Mouse (Mus musculus) CH12.LX (cell line): ENCODE measurements around the gene Pex14. TPM values are rescaled to one million over a fixed set of nuclear protein-coding genes. Genes with fewer than 3 reads are reported as not detected.

Source experiments
- DNase-seq: peaks from one replicate; pipeline ENCODE4 v3.0.0-alpha.2; 2013; ENCODE audit errors: extremely low read depth
- H3K27ac ChIP-seq: 2 replicates; pipeline ENCODE4 v1.5.1; 2012; ENCODE audit warnings: low read depth, mild to moderate bottlenecking, control low read depth, moderate library complexity; ENCODE audit not compliant: insufficient read depth
- H3K27me3 ChIP-seq: replicated peaks from 2 replicates; pipeline ENCODE3; 2012; ENCODE audit warnings: inconsistent platforms
- H3K36me3 ChIP-seq, 2 experiments: replicated peaks in 1 of 2; 2 replicates each; pipeline versions ENCODE3 to v1.6.1; 2012; ENCODE audit warnings: inconsistent platforms in 1 of 2, low read length in 1 of 2, mild to moderate bottlenecking in 1 of 2, mixed read lengths in 1 of 2, moderate library complexity in 1 of 2; ENCODE audit not compliant: control insufficient read depth in 1 of 2, insufficient read depth in 1 of 2
- H3K4me1 ChIP-seq, 2 experiments: 2 replicates each; pipeline ENCODE4 v1.6.1; 2012; ENCODE audit warnings: inconsistent platforms in 1 of 2, moderate library complexity in 1 of 2; ENCODE audit not compliant: insufficient read depth in 2 of 2, control insufficient read depth in 1 of 2
- H3K4me2 ChIP-seq: 2 replicates; pipeline ENCODE4 v1.6.1; 2012; ENCODE audit warnings: low read depth, mild to moderate bottlenecking, control low read depth; ENCODE audit not compliant: poor library complexity, insufficient read depth, severe bottlenecking
- H3K4me3 ChIP-seq, 3 experiments: fragments of 150-350 bp in 1 of 3; sonication (generic) in 1 of 3; replicated peaks in 1 of 3; 2 replicates each; pipeline versions ENCODE3 to v1.5.1; 2011 to 2012; ENCODE audit warnings: low read depth in 2 of 3, low read length in 2 of 3, mild to moderate bottlenecking in 2 of 3, moderate library complexity in 2 of 3, control low read depth in 1 of 3, improper control_type of control experiment in 1 of 3, inconsistent platforms in 1 of 3, mixed read lengths in 1 of 3; ENCODE audit not compliant: poor library complexity in 1 of 3
- H3K79me2 ChIP-seq: replicated peaks from 2 replicates; pipeline ENCODE4 v1.6.1; 2012; ENCODE audit warnings: mild to moderate bottlenecking, moderate library complexity; ENCODE audit not compliant: control insufficient read depth, poor library complexity, insufficient read depth, severe bottlenecking; ENCODE audit errors: extremely low read depth
- H3K9ac ChIP-seq: 2 replicates; pipeline ENCODE4 v1.6.1; 2012; ENCODE audit warnings: low read depth, mild to moderate bottlenecking, control low read depth, moderate library complexity; ENCODE audit not compliant: insufficient read depth
- H3K9me3 ChIP-seq: replicated peaks from 2 replicates; pipeline ENCODE3; 2012; ENCODE audit warnings: low read length, inconsistent platforms, mixed read lengths
- BHLHE40 ChIP-seq: IDR thresholded peaks from 2 replicates; pipeline ENCODE4 v1.6.1; 2011; ENCODE audit warnings: mild to moderate bottlenecking, low read depth, low read length, improper control_type of control experiment
- CHD1 ChIP-seq: IDR thresholded peaks from 2 replicates; pipeline ENCODE4 v1.6.1; 2012; ENCODE audit warnings: low read depth, low read length, improper control_type of control experiment, inconsistent platforms
- CTCF ChIP-seq, 2 experiments: IDR thresholded peaks in 1 of 2; conservative IDR thresholded peaks in 1 of 2; 2 replicates each; pipeline ENCODE4 v1.5.1; 2011 to 2012; ENCODE audit warnings: low read depth in 2 of 2, low read length in 2 of 2, improper control_type of control experiment in 1 of 2, inconsistent platforms in 1 of 2, mild to moderate bottlenecking in 1 of 2, moderate library complexity in 1 of 2
- E2F4 ChIP-seq: IDR thresholded peaks from 2 replicates; pipeline ENCODE4 v1.6.1; 2011; ENCODE audit warnings: low read depth, low read length, improper control_type of control experiment; ENCODE audit not compliant: insufficient replicate concordance
- ELF1 ChIP-seq: IDR thresholded peaks from 2 replicates; pipeline ENCODE4 v1.6.1; 2014; ENCODE audit warnings: low read depth, mild to moderate bottlenecking, inconsistent platforms, low read length, improper control_type of control experiment
- ETS1 ChIP-seq: conservative IDR thresholded peaks from 2 replicates; pipeline ENCODE4 v1.6.1; 2012; ENCODE audit warnings: low read depth, mild to moderate bottlenecking, inconsistent platforms, low read length, improper control_type of control experiment, moderate library complexity
- GABPA ChIP-seq: IDR thresholded peaks from 2 replicates; pipeline ENCODE4 v1.6.1; 2012; ENCODE audit warnings: low read depth, low read length, improper control_type of control experiment, inconsistent platforms; ENCODE audit not compliant: insufficient replicate concordance
- IRF4 ChIP-seq: IDR thresholded peaks from 2 replicates; pipeline ENCODE4 v1.6.1; 2014; ENCODE audit warnings: low read depth, mild to moderate bottlenecking, inconsistent platforms, low read length, improper control_type of control experiment
- JUN ChIP-seq: IDR thresholded peaks from 2 replicates; pipeline ENCODE4 v1.6.1; 2011; ENCODE audit warnings: low read depth, mild to moderate bottlenecking, low read length, improper control_type of control experiment, moderate library complexity; ENCODE audit not compliant: insufficient read depth
- MEF2A ChIP-seq: IDR thresholded peaks from 2 replicates; pipeline ENCODE4 v1.6.1; 2014; ENCODE audit warnings: low read depth, mild to moderate bottlenecking, inconsistent platforms, low read length, improper control_type of control experiment, borderline replicate concordance
- MXI1 ChIP-seq: IDR thresholded peaks from 2 replicates; pipeline ENCODE4 v1.6.1; 2011; ENCODE audit warnings: mild to moderate bottlenecking, low read depth, low read length, improper control_type of control experiment
- NELFE ChIP-seq: IDR thresholded peaks from 2 replicates; pipeline ENCODE4 v1.6.1; 2011; ENCODE audit warnings: low read depth, low read length, improper control_type of control experiment
- PAX5 ChIP-seq: IDR thresholded peaks from 2 replicates; pipeline ENCODE4 v1.6.1; 2012; ENCODE audit warnings: low read length, inconsistent platforms, mixed read lengths
- POLR2A ChIP-seq: IDR thresholded peaks from 2 replicates; pipeline ENCODE4 v1.6.1; 2011; ENCODE audit warnings: low read depth, mild to moderate bottlenecking, improper control_type of control experiment, low read length
- RCOR1 ChIP-seq: conservative IDR thresholded peaks from 2 replicates; pipeline ENCODE4 v1.6.1; 2012; ENCODE audit warnings: low read depth, mild to moderate bottlenecking, inconsistent platforms, low read length, improper control_type of control experiment
- SIN3A ChIP-seq: IDR thresholded peaks from 2 replicates; pipeline ENCODE4 v1.6.1; 2012; ENCODE audit warnings: low read length, improper control_type of control experiment, inconsistent platforms
- TBP ChIP-seq: conservative IDR thresholded peaks from 2 replicates; pipeline ENCODE4 v1.6.1; 2011; ENCODE audit warnings: low read depth, low read length, improper control_type of control experiment
- TCF12 ChIP-seq: IDR thresholded peaks from 2 replicates; pipeline ENCODE4 v1.6.1; 2014; ENCODE audit warnings: low read depth, mild to moderate bottlenecking, inconsistent platforms, low read length, improper control_type of control experiment
- UBTF ChIP-seq: IDR thresholded peaks from 2 replicates; pipeline ENCODE4 v1.6.1; 2012; ENCODE audit warnings: low read depth, mild to moderate bottlenecking, inconsistent platforms, low read length, improper control_type of control experiment, moderate library complexity
- USF1 ChIP-seq: IDR thresholded peaks from 2 replicates; pipeline ENCODE4 v1.6.1; 2014; ENCODE audit warnings: low read depth, mild to moderate bottlenecking, inconsistent platforms, low read length, improper control_type of control experiment
- USF2 ChIP-seq: conservative IDR thresholded peaks from 2 replicates; pipeline ENCODE4 v1.6.1; 2011; ENCODE audit warnings: low read depth, low read length, improper control_type of control experiment
- ZC3H11A ChIP-seq: IDR thresholded peaks from 2 replicates; pipeline ENCODE4 v1.6.1; 2012; ENCODE audit warnings: low read depth, mild to moderate bottlenecking, inconsistent platforms, low read length, improper control_type of control experiment
- ZKSCAN1 ChIP-seq: IDR thresholded peaks from 2 replicates; pipeline ENCODE4 v1.6.1; 2012; ENCODE audit warnings: low read depth, inconsistent platforms, low read length, improper control_type of control experiment, borderline replicate concordance
- ZMIZ1 ChIP-seq: IDR thresholded peaks from 2 replicates; pipeline ENCODE4 v1.6.1; 2012; ENCODE audit warnings: low read depth, mild to moderate bottlenecking, inconsistent platforms, low read length, improper control_type of control experiment
- ZNF384 ChIP-seq: IDR thresholded peaks from 2 replicates; pipeline ENCODE4 v1.6.1; 2012; ENCODE audit warnings: low read depth, low read length, improper control_type of control experiment, inconsistent platforms
- dilution Hi-C: fragments of 300-500 bp; cut with MboI; formaldehyde crosslinking; loops from 2 replicates; pipeline ENCODE4 v1.14.3; 2020; ENCODE audit warnings: low sequenced_read_pairs; ENCODE audit not compliant: extremely low pct_unique_long_range_greater_than_20kb, extremely low pct_ligation_motif_present
- in situ Hi-C: fragments of 300-500 bp; cut with MboI; formaldehyde crosslinking; loops from 3 replicates; pipeline ENCODE4 v1.14.3; 2019; ENCODE audit warnings: low sequenced_read_pairs, low pct_ligation_motif_present, low pct_unique_long_range_greater_than_20kb, mixed read lengths
- polyA plus RNA-seq: library from polyadenylated mRNA; unstranded; fragments of >175 nt; gene quantifications from 2 replicates; pipeline ENCODE4 v1.2.1, GENCODE M21; 2012; ENCODE audit warnings: low read depth; ENCODE audit not compliant: insufficient read length
- total RNA-seq, 2 experiments: library from RNA; depleted of rRNA; stranded (reverse); fragments of 300-350 nt in 1 of 2; fragments of >200 nt in 1 of 2; gene quantifications; 2 replicates each; pipeline ENCODE4 v1.2.3; 2012 to 2014

The Pex14 gene
- total and polyA plus RNA-seq, 3 experiments = 48.5 to 67.7 (median 63.6) TPM

DNA sequence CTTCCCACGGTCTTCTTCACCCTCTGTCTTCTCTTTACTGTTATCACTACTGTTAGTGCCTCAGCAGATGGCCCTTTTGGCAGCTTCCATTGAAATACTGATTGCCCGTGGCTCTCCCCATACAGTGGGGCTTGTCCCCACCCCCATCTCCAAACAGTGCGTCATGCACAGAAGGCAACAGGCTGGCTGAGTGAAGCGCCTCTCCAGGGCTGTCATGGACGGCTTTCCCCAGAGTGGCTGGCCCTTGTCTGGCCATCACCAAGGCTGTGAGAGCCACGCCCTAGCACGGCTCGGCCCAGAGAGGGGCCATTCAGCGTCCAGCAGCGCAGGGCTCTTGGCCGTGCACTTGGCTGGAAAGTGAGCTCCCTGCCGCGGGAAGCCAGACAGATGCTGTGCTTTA lies 164.5 kb downstream of the Pex14 start:
- Histone ChIP-seq H3K4me1 (no peaks in the 10 kb centered on the region), H3K9me3 (no peaks in the 10 kb centered on the region)
- dilution Hi-C loops = no loop called here
- TF ChIP-seq CHD1 = no peak
- no peak for TF ChIP-seq IRF4
- TF ChIP-seq SIN3A = no peak
- TF ChIP-seq, all 38 proteins: peak for 0
- Histone ChIP-seq H3K36me3 (no peaks in the 10 kb centered on the region), H3K79me2 (no peaks in the 10 kb centered on the region), H3K4me2 (no peak overlapping the region), H3K9ac (no peak overlapping the region), H3K4me3 (no peak overlapping the region), H3K27ac (no peak overlapping the region), H3K27me3 (peaks cover 80% of the 10 kb centered on the region)
- in situ Hi-C loops = no loop called here
- no peak for DNase-seq

- dilution Hi-C loops (no loop called here), in situ Hi-C loops (no loop called here)
- no peak overlapping the region for H3K9ac ChIP-seq
- no peak for DNase-seq
- no peak overlapping the region for H3K4me3 ChIP-seq
- no peaks in the 10 kb centered on the region for H3K79me2 ChIP-seq
- H3K9me3 ChIP-seq = no peaks in the 10 kb centered on the region
- no peak overlapping the region for H3K27ac ChIP-seq
- H3K4me2 ChIP-seq = no peak overlapping the region
- peaks cover 75% of the 10 kb centered on the region for H3K27me3 ChIP-seq
- H3K4me1 ChIP-seq = peaks cover 3 to 5% of the 10 kb centered on the region in 2 experiments; a peak in 2 of 4 replicates
- H3K36me3 ChIP-seq = no peaks in the 10 kb centered on the region
- no peak for TF ChIP-seq TBP
- no peak for TF ChIP-seq ELF1
- no peak for TF ChIP-seq MEF2A
- TF ChIP-seq UBTF = no peak
- no peak for TF ChIP-seq GABPA
- TF ChIP-seq ZNF384 = no peak
Observed at GRCm38 (mm10) chr4:148933109-148933508, 166.6 kb downstream of the Pex14 start.

DNA sequence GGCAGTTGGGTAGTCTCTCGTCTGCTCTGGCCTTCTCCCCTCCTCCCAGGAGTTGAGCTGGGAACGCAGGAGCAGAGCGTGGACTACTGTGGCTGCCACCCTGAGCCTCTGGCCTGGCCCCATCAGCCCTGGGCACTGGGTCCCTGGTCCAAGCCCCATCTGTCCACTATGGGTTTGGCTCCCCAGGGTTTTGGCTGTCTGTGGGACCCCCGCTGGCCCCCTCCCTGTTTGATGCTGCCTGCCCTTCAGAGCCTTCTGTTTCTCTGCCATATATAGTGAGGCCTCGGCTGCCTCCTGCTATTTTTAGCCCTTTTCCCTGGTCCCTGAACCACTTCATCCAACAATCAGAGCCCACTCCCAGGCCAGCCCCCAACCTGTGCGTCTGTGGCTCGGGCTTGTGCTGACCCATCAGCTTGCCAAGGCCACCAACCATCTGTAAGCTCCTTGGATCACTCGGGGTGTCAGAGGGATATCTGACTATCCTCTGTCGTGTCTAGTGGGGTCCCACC lies 168.9 kb downstream of the Pex14 start:
- dilution Hi-C loops = no loop called here
- DNase-seq = no peak
- Histone ChIP-seq H3K79me2 (no peaks in the 10 kb centered on the region), H3K27me3 (peaks cover 60% of the 10 kb centered on the region), H3K4me2 (no peak overlapping the region), H3K27ac (no peak overlapping the region)
- TF ChIP-seq BHLHE40 = no peak
- TF ChIP-seq NELFE = no peak
- no peak for TF ChIP-seq PAX5
- no peak for TF ChIP-seq E2F4
- TF ChIP-seq USF1 = no peak
- no peak for TF ChIP-seq JUN
- TF ChIP-seq ZKSCAN1 = no peak
- no peak for TF ChIP-seq MXI1
- no peak for TF ChIP-seq TBP
- TF ChIP-seq RCOR1 = no peak
- no peak for TF ChIP-seq IRF4
- TF ChIP-seq POLR2A = no peak
- no peak for TF ChIP-seq ELF1
- TF ChIP-seq ZMIZ1 = no peak
- TF ChIP-seq USF2 = no peak
- no peak for TF ChIP-seq TCF12
- no peak for TF ChIP-seq CTCF (conservative IDR thresholded peaks at IDR 0.05 in 1 of 2, IDR thresholded peaks at IDR 0.05 in 1 of 2; ENCODE audit: low read depth in 2 of 2, low read length in 2 of 2)
- no peak for TF ChIP-seq SIN3A
- TF ChIP-seq ETS1 = no peak
- no peak for TF ChIP-seq ZC3H11A
- TF ChIP-seq, all 38 proteins: peak for 0
- in situ Hi-C loops = no loop called here
- Histone ChIP-seq H3K4me3 (no peak overlapping the region), H3K4me1 (peaks cover 3 to 6% of the 10 kb centered on the region in 2 experiments; a peak in 2 of 4 replicates), H3K9me3 (no peaks in the 10 kb centered on the region), H3K36me3 (no peaks in the 10 kb centered on the region), H3K9ac (no peak overlapping the region)
